Mouse (Mus musculus) forebrain, postnatal 0 days (tissue): ENCODE measurements at regions not wholly inside any gene's neighbourhood (a gene's known extent, or its start where the extent isn't known, plus 50 kb on each side); places are given as distances from the start of the nearest gene placed in this dataset.
"Not testable (repeated sequence)": the region's sequence is repeated elsewhere in the genome, so short reads cannot be mapped to it uniquely, and the experiment has no call there.

ENCODE experiments used
- ATAC-seq: fragments of 200-750 bp; cut with Nextera tagmentation; 2 replicates; pipeline ENCODE4 v1.8.0; 2017; ENCODE audit warnings: mild to moderate bottlenecking, moderate library complexity
- DNase-seq: peaks from one replicate; pipeline ENCODE4 v3.0.0-alpha.2; 2015
- H3K27ac ChIP-seq: fragments of 300-500 bp; sonication (generic); 2 replicates; pipeline ENCODE4 v1.5.1; 2014; ENCODE audit warnings: low read depth, mild to moderate bottlenecking, antibody characterized with exemption, low read length, moderate library complexity, mixed read lengths
- H3K27me3 ChIP-seq: fragments of 300-500 bp; sonication (generic); 2 replicates; pipeline ENCODE4 v1.6.1; 2014; ENCODE audit warnings: mild to moderate bottlenecking, low read length, mixed read lengths; ENCODE audit not compliant: insufficient read depth
- H3K36me3 ChIP-seq: fragments of 300-500 bp; sonication (generic); 2 replicates; pipeline ENCODE4 v1.6.1; 2014; ENCODE audit warnings: mild to moderate bottlenecking, moderate library complexity; ENCODE audit not compliant: insufficient read depth
- H3K4me1 ChIP-seq: fragments of 300-500 bp; sonication (generic); 2 replicates; pipeline ENCODE4 v1.6.1; 2014; ENCODE audit warnings: antibody characterized with exemption; ENCODE audit not compliant: insufficient read depth
- H3K4me2 ChIP-seq: fragments of 300-500 bp; sonication (generic); 2 replicates; pipeline ENCODE4 v1.6.1; 2014; ENCODE audit warnings: low read depth, mild to moderate bottlenecking, moderate library complexity
- H3K4me3 ChIP-seq: fragments of 300-500 bp; sonication (generic); 2 replicates; pipeline ENCODE4 v1.5.1; 2014; ENCODE audit warnings: low read depth, low read length, mixed read lengths
- H3K9ac ChIP-seq: fragments of 300-500 bp; sonication (generic); 2 replicates; pipeline ENCODE4 v1.6.1; 2014; ENCODE audit warnings: mild to moderate bottlenecking
- H3K9me3 ChIP-seq: fragments of 300-500 bp; sonication (generic); 2 replicates; pipeline ENCODE4 v1.6.1; 2016; ENCODE audit warnings: low read length
- CTCF ChIP-seq: sonication (generic); IDR thresholded peaks from 2 replicates; pipeline ENCODE4 v1.5.1; 2016; ENCODE audit warnings: antibody characterized with exemption, control low read depth, low read depth
- WGBS: fragments of 180-500 bp; shearing (Covaris S2); extraction: QIAGEN DNeasy Blood & Tissue Kit; methylation state at CpG from one replicate; pipeline ENCODE4 v1.1.7; 2014; 5-methylcytosine and 5-hydroxymethylcytosine counted together

GRCm38 (mm10) chr2:23867419-23867818 is 181.8 kb downstream of the Hnmt start:
- Histone ChIP-seq H3K4me3 (no peak overlapping the region), H3K4me2 (no peak overlapping the region), H3K27ac (no peak overlapping the region), H3K9ac (no peak overlapping the region), H3K9me3 (no peaks in the 10 kb centered on the region), H3K27me3 (no peaks in the 10 kb centered on the region), H3K36me3 (no peaks in the 10 kb centered on the region), H3K4me1 (no peaks in the 10 kb centered on the region)
- DNase-seq (no peak), ATAC-seq (no peak)
- TF ChIP-seq CTCF: no peak
- WGBS: 85% methylated on average over 1 of the region's 1 CpGs

GRCm38 (mm10) chr2:23866326-23866725 is 182.9 kb downstream of the Hnmt start:
- DNase-seq: no peak
- Histone ChIP-seq H3K4me2 (no peak overlapping the region), H3K4me3 (no peak overlapping the region), H3K27me3 (no peaks in the 10 kb centered on the region), H3K4me1 (no peaks in the 10 kb centered on the region), H3K9ac (no peak overlapping the region), H3K27ac (no peak overlapping the region), H3K9me3 (no peaks in the 10 kb centered on the region), H3K36me3 (no peaks in the 10 kb centered on the region)
- ATAC-seq: no peak
- TF ChIP-seq CTCF: no peak
- WGBS: 92% methylated on average over 8 of the region's 8 CpGs

GRCm38 (mm10) chr2:23862277-23862676 is 186.9 kb downstream of the Hnmt start:
- H3K9me3 ChIP-seq, H3K4me2 ChIP-seq, H3K27ac ChIP-seq, H3K9ac ChIP-seq, DNase-seq, ATAC-seq, H3K4me1 ChIP-seq, H3K36me3 ChIP-seq, H3K27me3 ChIP-seq, H3K4me3 ChIP-seq: not testable (repeated sequence)
- WGBS: 83% methylated on average over 3 of the region's 3 CpGs
